Mouse (Mus musculus) CD4-positive, CD25-positive, alpha-beta regulatory T cell (primary cell): ENCODE results near the gene Akt3. TPM values are rescaled to one million over a fixed set of nuclear protein-coding genes. Genes with fewer than 3 reads are reported as not detected.

Experiments used
- polyA plus RNA-seq: library from polyadenylated mRNA; unstranded; fragments of 100-300 nt; shearing (Covaris generic); gene quantifications from one replicate; pipeline ENCODE4 v1.2.1, GENCODE M21; 2017

The Akt3 gene
- polyA plus RNA-seq: 7.8 TPM

DNA sequence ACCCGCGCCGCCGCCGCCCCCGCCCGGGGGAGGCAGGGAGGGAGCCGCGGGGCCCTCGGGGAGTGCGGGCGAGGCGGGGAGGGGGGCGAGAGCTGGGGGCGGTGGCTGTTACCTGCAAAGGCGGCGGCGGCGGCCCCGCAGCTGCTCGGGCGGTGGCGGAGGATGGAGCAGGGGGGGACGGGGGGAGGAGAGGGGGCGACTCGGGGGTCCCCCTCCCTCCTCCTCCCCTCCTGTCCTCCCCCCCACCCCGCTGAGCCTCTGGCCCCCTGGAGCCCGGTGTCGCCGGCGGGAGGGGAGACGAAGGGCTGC lies at the start of gene Akt3:
Gene Akt3, minus strand, starts transcription at position 170 of the 309 bp plus-strand sequence.

Other genes starting within 250 kb of the Akt3 start
- 7.9 TPM for gene Zbtb18, start 184.1 kb upstream of the Akt3 start, polyA plus RNA-seq